Mouse (Mus musculus) MEL (cell line): ENCODE results near the gene Mertk.

Experiments used
- CHD2 ChIP-seq: IDR thresholded peaks from 2 replicates; pipeline ENCODE4 v1.6.1; 2011; ENCODE audit warnings: low read length, improper control_type of control experiment
- CTCF ChIP-seq, 3 experiments: IDR thresholded peaks in 2 of 3; conservative IDR thresholded peaks in 1 of 3; 2 replicates each; pipeline ENCODE4 v1.5.1; 2011 to 2012; ENCODE audit warnings: low read length in 3 of 3, low read depth in 2 of 3, mild to moderate bottlenecking in 2 of 3, improper control_type of control experiment in 1 of 3, inconsistent platforms in 1 of 3, mixed read lengths in 1 of 3, moderate library complexity in 1 of 3; ENCODE audit not compliant: control insufficient read depth in 1 of 3, insufficient read depth in 1 of 3, poor library complexity in 1 of 3, severe bottlenecking in 1 of 3
- ELF1 ChIP-seq: IDR thresholded peaks from 2 replicates; pipeline ENCODE4 v1.6.1; 2014; ENCODE audit warnings: low read depth, mild to moderate bottlenecking, inconsistent platforms, low read length, improper control_type of control experiment, moderate library complexity
- EP300 ChIP-seq, 2 experiments: IDR thresholded peaks; 2 replicates each; pipeline ENCODE4 v1.6.1; 2011; ENCODE audit warnings: improper control_type of control experiment in 2 of 2, low read length in 2 of 2, low read depth in 1 of 2, mild to moderate bottlenecking in 1 of 2
- GATA1 ChIP-seq: IDR thresholded peaks from 2 replicates; pipeline ENCODE4 v1.6.1; 2011; ENCODE audit warnings: low read depth, low read length, improper control_type of control experiment
- KAT2A ChIP-seq: conservative IDR thresholded peaks from 2 replicates; pipeline ENCODE4 v1.6.1; 2012; ENCODE audit warnings: low read depth, low read length, improper control_type of control experiment, inconsistent platforms
- MYC ChIP-seq: IDR thresholded peaks from 2 replicates; pipeline ENCODE4 v1.6.1; 2011; ENCODE audit warnings: low read depth, mild to moderate bottlenecking, low read length, improper control_type of control experiment, moderate library complexity
- NRF1 ChIP-seq: IDR thresholded peaks from 2 replicates; pipeline ENCODE4 v1.6.1; 2014; ENCODE audit warnings: low read depth, mild to moderate bottlenecking, inconsistent platforms, low read length, improper control_type of control experiment, moderate library complexity; ENCODE audit not compliant: poor library complexity, insufficient read depth, severe bottlenecking
- POLR2A ChIP-seq, 2 experiments: IDR thresholded peaks; 2 replicates each; pipeline ENCODE4 v1.6.1; 2011 to 2012; ENCODE audit warnings: low read length in 2 of 2, mild to moderate bottlenecking in 2 of 2, control low read depth in 1 of 2, improper control_type of control experiment in 1 of 2, low read depth in 1 of 2, moderate library complexity in 1 of 2; ENCODE audit not compliant: control insufficient read depth in 1 of 2, insufficient read depth in 1 of 2, poor library complexity in 1 of 2
- POLR2AphosphoS5 ChIP-seq: IDR thresholded peaks from 2 replicates; pipeline ENCODE4 v1.6.1; 2012; ENCODE audit warnings: low read depth, borderline replicate concordance, mild to moderate bottlenecking, inconsistent platforms, low read length, moderate library complexity, mixed read lengths
- UBTF ChIP-seq: IDR thresholded peaks from 2 replicates; pipeline ENCODE4 v1.6.1; 2012; ENCODE audit warnings: low read depth, mild to moderate bottlenecking, inconsistent platforms, low read length, improper control_type of control experiment, moderate library complexity, borderline replicate concordance; ENCODE audit not compliant: insufficient read depth
- ZC3H11A ChIP-seq: IDR thresholded peaks from 2 replicates; pipeline ENCODE4 v1.6.1; 2012; ENCODE audit warnings: low read depth, mild to moderate bottlenecking, inconsistent platforms, low read length, improper control_type of control experiment
- ZMIZ1 ChIP-seq: IDR thresholded peaks from 2 replicates; pipeline ENCODE4 v1.6.1; 2012; ENCODE audit warnings: low read depth, mild to moderate bottlenecking, inconsistent platforms, low read length, improper control_type of control experiment, moderate library complexity

DNA sequence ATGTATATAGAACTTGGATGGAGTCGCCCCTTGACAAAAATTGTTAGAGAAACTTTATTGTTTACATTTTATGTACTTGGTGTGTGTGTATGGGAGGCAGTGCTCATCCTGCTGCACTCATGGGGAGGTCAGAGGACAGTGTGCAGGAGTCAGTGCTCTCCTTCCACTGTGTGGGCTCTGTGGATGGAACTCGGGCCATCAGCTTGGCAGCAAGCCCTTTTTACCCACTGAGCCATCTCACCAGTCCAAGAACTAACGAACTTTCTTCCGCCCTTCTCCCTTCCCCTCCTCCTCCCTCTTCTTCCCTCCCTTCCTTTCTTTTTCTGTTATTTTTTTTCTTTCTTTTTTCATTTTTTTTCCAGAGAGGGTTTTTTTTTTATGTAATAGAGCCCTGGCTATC lies 29.3 kb downstream of the Mertk start:
- TF ChIP-seq ELF1 (no peak), POLR2AphosphoS5 (no peak), ZMIZ1 (no peak), CTCF (IDR thresholded peaks at IDR 0.05 in 2 of 3, conservative IDR thresholded peaks at IDR 0.05 in 1 of 3; ENCODE audit: control insufficient read depth in 1 of 3, insufficient read depth in 1 of 3, low read depth in 2 of 3, low read length in 3 of 3, poor library complexity in 1 of 3, severe bottlenecking in 1 of 3) (no peak), ZC3H11A (no peak), POLR2A (IDR thresholded peaks at IDR 0.05; ENCODE audit: control insufficient read depth in 1 of 2, insufficient read depth in 1 of 2, low read depth in 1 of 2, low read length in 2 of 2, poor library complexity in 1 of 2) (no peak), CHD2 (no peak), MYC (no peak), UBTF (no peak), KAT2A (no peak), NRF1 (no peak), EP300 (IDR thresholded peaks at IDR 0.05; ENCODE audit: low read depth in 1 of 2, low read length in 2 of 2) (no peak), GATA1 (no peak)
